Mouse (Mus musculus) stomach, embryonic 14.5 days (tissue): ENCODE measurements at regions not wholly inside any gene's neighbourhood (a gene's known extent, or its start where the extent isn't known, plus 50 kb on each side); places are given as distances from the start of the nearest gene placed in this dataset.

Source experiments
- ATAC-seq: fragments of 200-750 bp; cut with Nextera tagmentation; 2 replicates; pipeline ENCODE4 v1.8.0; 2017; ENCODE audit warnings: low read depth, moderate TSS enrichment; ENCODE audit not compliant: insufficient number of reproducible peaks, insufficient read depth, low FRiP score
- H3K27ac ChIP-seq: fragments of 300-500 bp; sonication (generic); 2 replicates; pipeline ENCODE4 v1.5.1; 2014; ENCODE audit warnings: mild to moderate bottlenecking, low read length, moderate library complexity, mixed read lengths
- H3K27me3 ChIP-seq: fragments of 300-500 bp; sonication (generic); 2 replicates; pipeline ENCODE4 v1.6.1; 2014; ENCODE audit warnings: low read length, control low read depth, mixed read lengths; ENCODE audit not compliant: control insufficient read depth, insufficient read depth
- H3K36me3 ChIP-seq: fragments of 300-500 bp; sonication (generic); 2 replicates; pipeline ENCODE4 v1.6.1; 2014; ENCODE audit warnings: mild to moderate bottlenecking, control low read depth, low read length, moderate library complexity, mixed read lengths; ENCODE audit not compliant: control insufficient read depth, insufficient read depth
- H3K4me1 ChIP-seq: fragments of 300-500 bp; sonication (generic); 2 replicates; pipeline ENCODE4 v1.6.1; 2014; ENCODE audit warnings: low read length, control low read depth, mixed read lengths; ENCODE audit not compliant: control insufficient read depth, insufficient read depth
- H3K4me2 ChIP-seq: fragments of 300-500 bp; sonication (generic); replicated peaks from 2 replicates; pipeline ENCODE4 v1.6.1; 2014; ENCODE audit warnings: low read depth, low read length, control low read depth
- H3K4me3 ChIP-seq: fragments of 300-500 bp; sonication (generic); 2 replicates; pipeline ENCODE4 v1.5.1; 2014; ENCODE audit warnings: low read depth, low read length, control low read depth
- H3K9ac ChIP-seq: fragments of 300-500 bp; sonication (generic); replicated peaks from 2 replicates; pipeline ENCODE4 v1.6.1; 2014; ENCODE audit warnings: low read depth, mild to moderate bottlenecking, control low read depth, low read length, moderate library complexity, mixed read lengths
- H3K9me3 ChIP-seq: fragments of 300-500 bp; sonication (generic); 2 replicates; pipeline ENCODE4 v1.6.1; 2016; ENCODE audit warnings: low read depth, low read length, control low read depth; ENCODE audit not compliant: control insufficient read depth
- WGBS: fragments of 180-500 bp; shearing (Covaris S2); extraction: QIAGEN DNeasy Blood & Tissue Kit; methylation state at CpG from one replicate; pipeline ENCODE4 v1.1.7; 2014; 5-methylcytosine and 5-hydroxymethylcytosine counted together

DNA sequence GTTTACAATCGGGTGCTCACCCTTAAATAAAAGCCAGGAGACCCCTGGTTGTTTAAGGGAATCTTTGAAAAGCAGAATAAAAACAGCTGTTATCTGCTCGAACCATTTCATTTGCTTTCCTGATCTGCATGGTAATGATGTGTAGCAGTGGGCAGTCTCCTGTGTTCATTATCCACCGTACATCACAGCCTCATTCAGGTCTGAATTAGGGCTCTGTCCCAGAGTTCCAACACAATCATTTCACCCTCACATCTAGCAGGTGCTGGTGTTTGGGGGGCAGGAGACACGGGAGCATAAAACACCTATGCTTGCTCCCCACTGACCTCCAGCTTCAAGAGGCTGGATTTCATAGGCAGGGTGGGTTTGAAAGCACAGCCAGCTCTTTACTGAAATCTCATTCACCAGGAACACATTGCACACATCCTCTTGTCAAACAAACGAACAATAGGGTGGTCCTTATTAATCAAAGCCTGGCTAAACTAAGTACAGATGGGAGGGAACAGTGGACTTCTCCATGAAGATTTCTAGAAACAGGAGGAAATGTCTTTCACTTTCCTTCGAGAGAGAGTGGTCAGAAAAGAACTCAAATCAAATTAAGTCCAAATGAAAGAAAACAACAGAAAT is 368.3 kb upstream of the Adgrl2 start:
- Histone ChIP-seq H3K27ac (no peak overlapping the region), H3K27me3 (no peaks in the 10 kb centered on the region), H3K4me3 (no peak overlapping the region), H3K4me2 (no peak overlapping the region; the same call in 1 of the 2 replicates), H3K4me1 (no peaks in the 10 kb centered on the region), H3K36me3 (no peaks in the 10 kb centered on the region), H3K9me3 (no peaks in the 10 kb centered on the region), H3K9ac (no peak overlapping the region)
- 24% methylated on average over 6 of the region's 6 CpGs for WGBS
- ATAC-seq, result no peak

DNA sequence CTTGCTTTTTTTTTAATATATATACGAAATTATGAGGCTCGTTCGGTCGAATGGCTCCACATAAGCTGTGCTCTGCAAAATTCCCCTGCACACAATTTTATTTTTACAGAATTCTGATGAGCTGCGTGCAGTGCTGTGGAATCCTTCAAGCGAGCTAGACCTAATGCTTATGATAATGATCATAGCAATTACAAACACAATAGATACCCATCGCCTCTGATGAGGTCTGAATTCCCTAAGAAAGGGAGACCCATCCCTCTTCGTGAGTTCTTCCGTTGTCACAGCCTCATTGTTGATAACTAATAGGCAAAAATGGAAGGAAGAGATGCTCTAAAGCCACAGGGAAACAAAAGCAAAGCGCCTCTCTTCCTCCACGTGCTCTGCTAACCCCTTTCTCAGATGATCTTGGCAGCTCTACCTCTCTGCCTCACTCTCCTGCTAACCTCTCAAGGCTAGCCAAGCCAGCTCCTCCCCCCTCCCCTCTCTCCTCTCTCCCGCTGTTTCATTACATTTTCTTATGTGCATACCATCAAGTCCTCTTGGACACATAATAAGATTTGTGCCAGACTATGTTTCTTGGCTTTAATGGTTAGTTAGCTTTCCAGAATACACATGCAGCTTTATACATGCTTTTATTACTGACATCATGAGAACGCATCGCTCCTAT is 367.7 kb upstream of the Adgrl2 start:
- Histone ChIP-seq H3K4me1 (no peaks in the 10 kb centered on the region), H3K27me3 (no peaks in the 10 kb centered on the region), H3K4me3 (no peak overlapping the region), H3K9ac (no peak overlapping the region), H3K4me2 (peak overlapping the region; percentile 3; the same call in 1 of the 2 replicates), H3K9me3 (no peaks in the 10 kb centered on the region), H3K27ac (no peak overlapping the region), H3K36me3 (no peaks in the 10 kb centered on the region)
- 47% methylated on average over 14 of the region's 14 CpGs for WGBS
- no peak; the same call in 1 of the 2 replicates for ATAC-seq

DNA sequence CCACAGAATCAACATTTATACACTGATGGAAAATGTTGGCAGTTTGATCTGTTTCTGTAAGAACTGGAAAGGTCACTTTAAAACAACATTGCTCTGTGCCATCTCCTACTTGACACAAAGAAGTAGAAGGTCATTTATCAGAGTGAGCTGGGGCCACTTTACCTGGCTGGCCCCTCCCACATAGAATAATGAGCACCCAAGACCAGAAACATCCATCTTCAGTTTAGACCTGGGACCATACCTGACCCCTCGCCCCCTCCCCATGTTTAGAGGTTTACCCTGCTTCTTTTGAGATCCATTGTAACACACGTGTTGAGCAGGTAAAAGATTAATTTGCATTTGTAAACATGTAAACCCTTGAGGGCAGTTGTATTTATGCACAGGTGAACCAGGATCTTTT is 366.8 kb upstream of the Adgrl2 start:
- Histone ChIP-seq H3K9ac (no peak overlapping the region), H3K27ac (no peak overlapping the region), H3K4me3 (no peak overlapping the region), H3K4me2 (no peak overlapping the region), H3K27me3 (no peaks in the 10 kb centered on the region), H3K9me3 (no peaks in the 10 kb centered on the region), H3K4me1 (no peaks in the 10 kb centered on the region), H3K36me3 (no peaks in the 10 kb centered on the region)
- 37% methylated on average over 2 of the region's 2 CpGs for WGBS
- no peak for ATAC-seq

- Histone ChIP-seq H3K9me3 (no peaks in the 10 kb centered on the region), H3K4me3 (no peak overlapping the region), H3K36me3 (no peaks in the 10 kb centered on the region), H3K27ac (no peak overlapping the region), H3K9ac (no peak overlapping the region), H3K4me2 (no peak overlapping the region), H3K27me3 (no peaks in the 10 kb centered on the region), H3K4me1 (no peaks in the 10 kb centered on the region)
- WGBS, result 96% methylated on average over 11 of the region's 11 CpGs
- no peak for ATAC-seq
Measured at GRCm38 (mm10) chr3:149355362-149355761, 365.0 kb upstream of the Adgrl2 start.

GRCm38 (mm10) chr3:149353958-149354357 is 363.6 kb upstream of the Adgrl2 start:
- no peaks in the 10 kb centered on the region for H3K27me3 ChIP-seq
- no peak overlapping the region for H3K4me3 ChIP-seq
- WGBS, result 82% methylated on average over 5 of the region's 5 CpGs
- H3K9ac ChIP-seq, result no peak overlapping the region
- no peak overlapping the region for H3K4me2 ChIP-seq
- H3K9me3 ChIP-seq, result no peaks in the 10 kb centered on the region
- H3K36me3 ChIP-seq, result no peaks in the 10 kb centered on the region
- H3K27ac ChIP-seq, result no peak overlapping the region
- no peak for ATAC-seq
- H3K4me1 ChIP-seq, result no peaks in the 10 kb centered on the region

- Histone ChIP-seq H3K4me2 (no peak overlapping the region), H3K4me3 (no peak overlapping the region), H3K36me3 (no peaks in the 10 kb centered on the region), H3K9me3 (no peaks in the 10 kb centered on the region), H3K9ac (no peak overlapping the region), H3K4me1 (peaks cover 9% of the 10 kb centered on the region), H3K27me3 (no peaks in the 10 kb centered on the region), H3K27ac (no peak overlapping the region)
- WGBS, result 49% methylated on average over 6 of the region's 6 CpGs
- ATAC-seq, result no peak
Measured at GRCm38 (mm10) chr3:149352546-149352945, 362.2 kb upstream of the Adgrl2 start.

- Histone ChIP-seq H3K4me3 (no peak overlapping the region), H3K27me3 (no peaks in the 10 kb centered on the region), H3K36me3 (no peaks in the 10 kb centered on the region), H3K4me1 (peaks cover 14% of the 10 kb centered on the region), H3K9me3 (no peaks in the 10 kb centered on the region), H3K4me2 (no peak overlapping the region), H3K9ac (no peak overlapping the region), H3K27ac (no peak overlapping the region)
- WGBS, result 70% methylated on average over 6 of the region's 6 CpGs
- ATAC-seq, result no peak
Measured at GRCm38 (mm10) chr3:149349731-149350130, 359.4 kb upstream of the Adgrl2 start.

DNA sequence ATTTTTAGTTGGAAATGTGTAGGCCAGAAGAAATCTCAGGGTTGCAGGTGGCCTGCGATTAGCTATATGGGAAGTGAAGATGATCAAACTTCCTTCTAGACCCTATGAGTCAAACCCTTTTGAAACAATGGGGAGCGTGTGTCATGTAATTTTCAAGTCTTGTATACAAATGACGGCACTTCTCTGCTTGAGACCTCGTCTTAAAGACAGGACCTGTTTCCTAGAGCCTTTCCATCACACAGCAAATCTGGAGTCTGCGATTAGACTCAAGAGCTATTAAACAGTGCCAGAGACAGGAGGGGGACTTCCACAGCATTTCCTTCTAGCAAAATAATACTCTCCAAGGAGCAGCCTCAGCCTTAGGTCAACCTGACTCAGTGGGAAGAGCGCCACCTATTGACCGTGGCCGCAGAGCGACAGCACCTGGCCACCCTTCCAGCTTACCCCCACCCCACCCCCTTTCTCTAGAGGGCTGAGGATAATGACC is 358.9 kb upstream of the Adgrl2 start:
- WGBS, result 36% methylated on average over 9 of the region's 9 CpGs

More for the DNA sequence above, 358.9 kb upstream of the Adgrl2 start:
- no peak for ATAC-seq
- H3K9ac ChIP-seq, result no peak overlapping the region
- H3K9me3 ChIP-seq, result no peaks in the 10 kb centered on the region
- peak overlapping the region; percentile 3; the same call in 1 of the 2 replicates for H3K27ac ChIP-seq
- peaks cover 14% of the 10 kb centered on the region for H3K4me1 ChIP-seq
- H3K4me2 ChIP-seq, result no peak overlapping the region
- no peaks in the 10 kb centered on the region for H3K27me3 ChIP-seq
- no peaks in the 10 kb centered on the region for H3K36me3 ChIP-seq
- H3K4me3 ChIP-seq, result no peak overlapping the region
